Mouse (Mus musculus) liver, embryonic 12.5 days (tissue): ENCODE data around the gene Trpm4. TPM values are rescaled to one million over a fixed set of nuclear protein-coding genes. Genes with fewer than 3 reads are reported as not detected.
"Not testable (repeated sequence)": the region's sequence is repeated elsewhere in the genome, so short reads cannot be mapped to it uniquely, and the experiment has no call there.

ENCODE experiments used
- ATAC-seq: fragments of 200-750 bp; cut with Nextera tagmentation; 2 replicates; pipeline ENCODE4 v1.8.0; 2017; ENCODE audit warnings: moderate number of reproducible peaks, mild to moderate bottlenecking, moderate library complexity
- H3K27ac ChIP-seq: fragments of 300-500 bp; sonication (generic); 2 replicates; pipeline ENCODE4 v1.5.1; 2016; ENCODE audit warnings: mild to moderate bottlenecking
- H3K27me3 ChIP-seq: fragments of 300-500 bp; sonication (generic); replicated peaks from 2 replicates; pipeline ENCODE4 v1.6.1; 2016; ENCODE audit warnings: mild to moderate bottlenecking, moderate library complexity
- H3K36me3 ChIP-seq: fragments of 300-500 bp; sonication (generic); 2 replicates; pipeline ENCODE4 v1.6.1; 2016; ENCODE audit warnings: mild to moderate bottlenecking, moderate library complexity
- H3K4me1 ChIP-seq: fragments of 300-500 bp; sonication (generic); 2 replicates; pipeline ENCODE4 v1.6.1; 2016
- H3K4me2 ChIP-seq: fragments of 300-500 bp; sonication (generic); 2 replicates; pipeline ENCODE4 v1.6.1; 2016; ENCODE audit warnings: mild to moderate bottlenecking, moderate library complexity
- H3K4me3 ChIP-seq: fragments of 300-500 bp; sonication (generic); 2 replicates; pipeline ENCODE4 v1.5.1; 2016; ENCODE audit warnings: mild to moderate bottlenecking, moderate library complexity
- H3K9ac ChIP-seq: fragments of 300-500 bp; sonication (generic); 2 replicates; pipeline ENCODE4 v1.6.1; 2016; ENCODE audit warnings: mild to moderate bottlenecking, moderate library complexity
- H3K9me3 ChIP-seq: fragments of 300-500 bp; sonication (generic); replicated peaks from 2 replicates; pipeline ENCODE4 v1.6.1; 2016; ENCODE audit warnings: mild to moderate bottlenecking, moderate library complexity
- WGBS: fragments of 180-500 bp; shearing (Covaris S2); methylation state at CpG from one replicate; pipeline ENCODE4 v1.1.7; 2016; ENCODE audit not compliant: insufficient replicate concordance; 5-methylcytosine and 5-hydroxymethylcytosine counted together
- polyA plus RNA-seq: library from polyadenylated mRNA; unstranded; fragments of >200 nt; fragmentation: Nextera tagmentation; extraction: Ambion mirVana; gene quantifications from 2 replicates; pipeline ENCODE4 v1.2.1, GENCODE M21; 2016

The Trpm4 gene
- polyA plus RNA-seq, 1 experiment from 2014 or later = 1.2 TPM

GRCm38 (mm10) chr7:45365742-45366651, 32.4 kb upstream of the Trpm4 start:
- 5% methylated on average over 35 of the region's 35 CpGs for WGBS
- Histone ChIP-seq H3K9ac (peak overlapping the region; percentile 59), H3K4me3 (peak overlapping the region; percentile 58), H3K9me3 (no peaks in the 10 kb centered on the region), H3K36me3 (no peaks in the 10 kb centered on the region), H3K4me1 (peaks cover 68% of the 10 kb centered on the region), H3K27me3 (peaks cover 90% of the 10 kb centered on the region), H3K27ac (no peak overlapping the region), H3K4me2 (peak overlapping the region; percentile 96)
- ATAC-seq = no peak

- WGBS = 29% methylated on average over 2 of the region's 2 CpGs
Measured at GRCm38 (mm10) chr7:45363983-45364382, 30.4 kb upstream of the Trpm4 start.

GRCm38 (mm10) chr7:45362801-45363200, 29.2 kb upstream of the Trpm4 start:
- H3K27me3 ChIP-seq = peaks cover 89% of the 10 kb centered on the region
- no peaks in the 10 kb centered on the region for H3K36me3 ChIP-seq
- H3K27ac ChIP-seq = no peak overlapping the region
- peaks cover 42% of the 10 kb centered on the region for H3K4me1 ChIP-seq
- H3K4me2 ChIP-seq = no peak overlapping the region
- no peak overlapping the region for H3K9ac ChIP-seq
- ATAC-seq = no peak
- no peaks in the 10 kb centered on the region for H3K9me3 ChIP-seq
- H3K4me3 ChIP-seq = no peak overlapping the region
- 5% methylated on average over 13 of the region's 13 CpGs for WGBS

More at GRCm38 (mm10) chr7:45363983-45364382, 30.4 kb upstream of the Trpm4 start:
- Histone ChIP-seq H3K27me3 (peaks cover 93% of the 10 kb centered on the region), H3K9me3 (no peaks in the 10 kb centered on the region), H3K36me3 (no peaks in the 10 kb centered on the region), H3K4me3 (no peak overlapping the region), H3K4me1 (peaks cover 53% of the 10 kb centered on the region), H3K9ac (no peak overlapping the region), H3K27ac (no peak overlapping the region), H3K4me2 (no peak overlapping the region)
- no peak for ATAC-seq

GRCm38 (mm10) chr7:45361243-45361804, 27.7 kb upstream of the Trpm4 start:
- Histone ChIP-seq H3K27ac (no peak overlapping the region), H3K4me1 (peaks cover 31% of the 10 kb centered on the region), H3K9ac (peak overlapping the region; percentile 45; the same call in 1 of the 2 replicates), H3K27me3 (peaks cover 95% of the 10 kb centered on the region), H3K36me3 (no peaks in the 10 kb centered on the region), H3K4me3 (peak overlapping the region; percentile 47), H3K4me2 (peak overlapping the region; percentile 73), H3K9me3 (no peaks in the 10 kb centered on the region)
- whole genome bisulfite sequencing = under 1% methylated on average over 43 of the region's 43 CpGs
- peak; percentile 74 for ATAC-seq

- H3K9me3 ChIP-seq = no peaks in the 10 kb centered on the region
- H3K4me2 ChIP-seq = peak overlapping the region; percentile 73; the same call in 1 of the 2 replicates
- no peak overlapping the region for H3K4me3 ChIP-seq
- no peaks in the 10 kb centered on the region for H3K36me3 ChIP-seq
- ATAC-seq = no peak
- WGBS = 38% methylated on average over 18 of the region's 18 CpGs
- H3K27me3 ChIP-seq = peaks cover 95% of the 10 kb centered on the region
- peaks cover 32% of the 10 kb centered on the region for H3K4me1 ChIP-seq
- no peak overlapping the region for H3K27ac ChIP-seq
- no peak overlapping the region for H3K9ac ChIP-seq
Measured at GRCm38 (mm10) chr7:45360404-45361125, 27.0 kb upstream of the Trpm4 start.

GRCm38 (mm10) chr7:45359081-45359480, 25.5 kb upstream of the Trpm4 start:
- ATAC-seq, H3K27ac ChIP-seq, H3K4me2 ChIP-seq, H3K9ac ChIP-seq, H3K4me3 ChIP-seq, H3K36me3 ChIP-seq, H3K9me3 ChIP-seq: not testable (repeated sequence)
- H3K4me1 ChIP-seq = peaks cover 38% of the 10 kb centered on the region
- peaks cover 89% of the 10 kb centered on the region for H3K27me3 ChIP-seq
- 25% methylated on average over 10 of the region's 11 CpGs for WGBS

- peaks cover 19% of the 10 kb centered on the region for H3K4me1 ChIP-seq
- no peak overlapping the region for H3K4me2 ChIP-seq
- H3K27ac ChIP-seq = no peak overlapping the region
Measured at GRCm38 (mm10) chr7:45356087-45356486, 22.5 kb upstream of the Trpm4 start.

GRCm38 (mm10) chr7:45355318-45356020, 21.9 kb upstream of the Trpm4 start:
- H3K27me3 ChIP-seq = peaks cover 80% of the 10 kb centered on the region
- H3K9ac ChIP-seq = no peak overlapping the region
- no peaks in the 10 kb centered on the region for H3K9me3 ChIP-seq
- no peak overlapping the region for H3K4me3 ChIP-seq
- H3K36me3 ChIP-seq = no peaks in the 10 kb centered on the region
- H3K4me2 ChIP-seq = no peak overlapping the region
- peaks cover 13% of the 10 kb centered on the region for H3K4me1 ChIP-seq
- 46% methylated on average over 15 of the region's 15 CpGs for WGBS
- ATAC-seq = peak; percentile 57; the same call in 1 of the 2 replicates
- H3K27ac ChIP-seq = no peak overlapping the region

More at GRCm38 (mm10) chr7:45356087-45356486, 22.5 kb upstream of the Trpm4 start:
- H3K36me3 ChIP-seq = no peaks in the 10 kb centered on the region
- peaks cover 80% of the 10 kb centered on the region for H3K27me3 ChIP-seq
- 36% methylated on average over 13 of the region's 13 CpGs for WGBS
- no peak overlapping the region for H3K9ac ChIP-seq
- no peak overlapping the region for H3K4me3 ChIP-seq
- no peak for ATAC-seq
- no peaks in the 10 kb centered on the region for H3K9me3 ChIP-seq

- Histone ChIP-seq H3K4me1 (peaks cover 13% of the 10 kb centered on the region), H3K4me3 (no peak overlapping the region), H3K27me3 (peaks cover 78% of the 10 kb centered on the region), H3K9ac (no peak overlapping the region), H3K36me3 (no peaks in the 10 kb centered on the region), H3K27ac (no peak overlapping the region), H3K9me3 (no peaks in the 10 kb centered on the region), H3K4me2 (no peak overlapping the region)
- WGBS = 20% methylated on average over 5 of the region's 5 CpGs
- no peak for ATAC-seq
Measured at GRCm38 (mm10) chr7:45353041-45353440, 19.5 kb upstream of the Trpm4 start.

GRCm38 (mm10) chr7:45346905-45347304, 13.3 kb upstream of the Trpm4 start:
- H3K4me3 ChIP-seq = no peak overlapping the region
- no peak overlapping the region for H3K27ac ChIP-seq
- no peaks in the 10 kb centered on the region for H3K9me3 ChIP-seq
- H3K9ac ChIP-seq = no peak overlapping the region
- ATAC-seq = no peak
- peaks cover 4% of the 10 kb centered on the region; the same call in 1 of the 2 replicates for H3K4me1 ChIP-seq
- peaks cover 64% of the 10 kb centered on the region for H3K27me3 ChIP-seq
- H3K36me3 ChIP-seq = no peaks in the 10 kb centered on the region
- no peak overlapping the region for H3K4me2 ChIP-seq
- WGBS = 45% methylated on average over 13 of the region's 13 CpGs

- ATAC-seq = no peak
- H3K27me3 ChIP-seq = peaks cover 54% of the 10 kb centered on the region
Measured at GRCm38 (mm10) chr7:45343543-45343942, 10.0 kb upstream of the Trpm4 start.

More at GRCm38 (mm10) chr7:45343543-45343942, 10.0 kb upstream of the Trpm4 start:
- no peaks in the 10 kb centered on the region for H3K36me3 ChIP-seq
- no peak overlapping the region for H3K9ac ChIP-seq
- no peak overlapping the region for H3K27ac ChIP-seq
- no peak overlapping the region for H3K4me2 ChIP-seq
- H3K4me3 ChIP-seq = no peak overlapping the region
- H3K9me3 ChIP-seq = no peaks in the 10 kb centered on the region
- H3K4me1 ChIP-seq = peaks cover 38% of the 10 kb centered on the region
- 18% methylated on average over 13 of the region's 13 CpGs for WGBS
